Mouse (Mus musculus) c-Kit-positive CD71-negative TER-119-negative erythroid progenitor cells, embryonic 14.5 days (primary cell): ENCODE measurements around the gene Atp5e.

Source experiments
- DNase-seq: peaks from one replicate; pipeline ENCODE4 v3.0.0-alpha.2; 2013; ENCODE audit warnings: low read depth

The Atp5e gene

GRCm38 (mm10) chr2:174446905-174447304 lies 17.0 kb downstream of the Atp5e start:
- no peak for DNase-seq

DNA sequence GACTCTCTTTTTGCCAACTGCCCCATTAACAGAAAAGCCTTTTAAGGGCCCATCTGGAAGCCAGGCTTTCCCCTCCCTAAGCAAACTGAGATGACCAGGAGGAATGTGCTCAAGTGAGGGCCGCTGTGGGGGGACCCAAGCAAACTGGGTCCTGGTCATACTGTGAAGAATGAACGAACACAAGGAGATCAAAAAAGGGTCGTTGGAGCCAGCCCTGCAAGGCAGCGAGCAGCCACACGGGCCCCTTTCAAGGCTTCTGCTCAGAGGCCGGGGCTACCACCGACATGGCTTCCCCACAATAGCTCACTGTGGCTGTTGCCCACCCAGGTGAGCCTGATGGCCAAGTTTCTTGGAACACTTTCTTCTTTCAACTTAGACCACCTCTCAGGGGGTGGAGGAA lies 17.4 kb downstream of the Atp5e start:
- DNase-seq, result no peak

GRCm38 (mm10) chr2:174445018-174445417 lies 18.9 kb downstream of the Atp5e start:
- no peak for DNase-seq

DNA sequence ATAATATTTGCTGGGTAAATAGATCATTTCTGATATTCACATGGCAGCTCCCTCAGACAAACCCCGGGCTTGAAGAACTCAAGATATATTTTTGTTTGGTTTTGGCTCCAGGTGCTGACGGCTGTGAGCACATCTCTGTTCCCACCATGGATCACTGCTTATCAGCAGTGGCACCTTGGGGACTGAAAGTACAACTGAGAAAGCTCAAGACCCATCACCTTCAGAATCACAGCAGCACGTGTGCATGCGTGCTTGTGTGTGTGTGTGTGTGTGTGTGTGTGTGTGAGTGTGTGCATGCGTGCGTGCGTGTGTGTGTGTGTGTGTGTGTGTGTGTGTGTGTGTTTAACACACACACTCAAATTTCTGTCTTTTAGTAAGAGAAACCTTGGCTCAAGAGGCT lies 19.5 kb downstream of the Atp5e start:
- DNase-seq, result no peak

- no peak for DNase-seq
Observed at GRCm38 (mm10) chr2:174443046-174443445, 20.9 kb downstream of the Atp5e start.

- DNase-seq, result no peak
Observed at GRCm38 (mm10) chr2:174442460-174442859, 21.4 kb downstream of the Atp5e start.

DNA sequence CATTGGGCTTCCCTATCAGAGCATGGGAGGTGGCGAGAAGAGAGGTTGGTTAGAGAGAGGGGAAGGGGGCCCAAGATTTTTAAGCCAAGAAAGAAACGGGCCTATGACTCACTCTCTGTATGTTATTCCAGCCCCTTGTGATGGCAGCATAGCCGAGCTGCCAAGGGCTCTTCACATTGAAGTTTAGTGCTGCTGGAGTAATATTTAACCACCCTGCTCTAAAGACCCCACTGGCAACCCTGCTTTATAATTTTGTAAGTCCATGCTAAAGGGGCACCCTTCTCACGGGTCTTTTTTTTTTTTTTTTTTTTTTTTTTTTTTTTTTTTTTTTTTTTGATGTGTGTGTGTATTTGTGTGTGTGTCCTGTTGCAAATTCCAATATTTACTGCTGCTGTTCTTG lies 22.0 kb downstream of the Atp5e start:
- DNase-seq, result no peak

- DNase-seq, result no peak
Observed at GRCm38 (mm10) chr2:174439961-174440360, 23.9 kb downstream of the Atp5e start.

DNA sequence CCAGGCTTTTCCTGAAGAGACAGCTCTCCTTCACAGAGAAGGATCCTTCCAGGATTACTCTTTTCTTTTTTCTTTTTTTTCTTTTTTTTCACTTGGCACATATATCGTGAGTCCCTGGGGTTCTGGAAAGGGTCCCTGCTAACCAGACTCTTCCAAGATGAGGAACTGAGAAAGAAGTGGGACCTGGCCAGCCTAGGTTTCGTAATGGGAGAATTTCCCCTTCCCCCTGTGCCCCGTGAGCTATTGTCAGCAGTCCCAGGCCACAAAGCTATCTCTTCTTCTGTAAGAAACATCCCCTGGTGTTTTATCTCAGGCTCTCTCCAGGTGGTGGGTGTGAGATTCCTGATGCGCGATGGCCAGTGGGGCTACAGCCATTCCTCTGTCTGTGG lies 24.5 kb downstream of the Atp5e start:
- DNase-seq, result no peak

GRCm38 (mm10) chr2:174438737-174439449 lies 25.0 kb downstream of the Atp5e start, which contains the start of gene Ctsz:
Ctsz (minus strand) TSS chr2:174439039.
- DNase-seq, result no peak

GRCm38 (mm10) chr2:174438181-174438580 lies 25.7 kb downstream of the Atp5e start:
- DNase-seq, result no peak

GRCm38 (mm10) chr2:174437697-174437982 lies 26.3 kb downstream of the Atp5e start:
- DNase-seq, result no peak

DNA sequence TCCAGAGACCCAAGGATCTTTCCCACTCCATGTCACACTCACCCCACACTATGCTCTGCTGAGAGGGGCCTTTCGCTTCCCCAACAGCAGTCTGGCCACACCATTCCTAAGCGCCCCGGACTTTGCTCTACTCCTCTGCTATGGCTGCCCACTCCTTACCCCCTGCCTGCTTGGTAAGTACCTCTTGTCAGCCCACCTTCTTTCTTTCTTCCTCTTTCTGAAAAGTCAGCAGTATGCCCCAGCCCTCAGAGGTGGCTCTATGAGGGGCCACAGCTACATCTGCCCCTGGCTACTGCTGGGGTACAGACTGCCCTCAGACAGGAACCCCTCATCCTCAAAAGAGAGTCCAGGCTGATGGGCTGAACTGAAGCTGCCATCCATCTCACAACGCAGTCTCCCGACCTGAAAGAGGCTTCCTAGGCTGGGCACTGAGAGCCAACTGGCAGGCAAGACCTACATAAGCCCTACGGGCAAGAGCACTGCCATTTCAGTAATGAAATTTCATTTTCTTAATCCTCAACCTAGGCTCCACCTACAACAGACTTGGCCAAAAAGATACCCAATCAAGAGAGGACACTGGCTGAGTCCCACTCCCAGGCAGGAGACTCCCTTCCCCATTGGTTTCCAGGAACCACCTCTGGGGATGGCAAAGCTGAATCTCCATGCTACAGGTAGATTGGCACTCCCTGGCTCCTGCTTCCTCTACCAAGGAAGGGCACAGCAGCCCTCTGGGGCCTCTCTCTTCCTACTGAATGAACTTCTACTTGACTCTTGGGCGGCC lies 26.8 kb downstream of the Atp5e start:
- no peak for DNase-seq

- DNase-seq, result no peak
Observed at GRCm38 (mm10) chr2:174436076-174436701, 27.7 kb downstream of the Atp5e start.

- no peak for DNase-seq
Observed at GRCm38 (mm10) chr2:174434943-174435342, 29.0 kb downstream of the Atp5e start.

GRCm38 (mm10) chr2:174428996-174429591 lies 34.8 kb downstream of the Atp5e start:
- DNase-seq, result no peak

DNA sequence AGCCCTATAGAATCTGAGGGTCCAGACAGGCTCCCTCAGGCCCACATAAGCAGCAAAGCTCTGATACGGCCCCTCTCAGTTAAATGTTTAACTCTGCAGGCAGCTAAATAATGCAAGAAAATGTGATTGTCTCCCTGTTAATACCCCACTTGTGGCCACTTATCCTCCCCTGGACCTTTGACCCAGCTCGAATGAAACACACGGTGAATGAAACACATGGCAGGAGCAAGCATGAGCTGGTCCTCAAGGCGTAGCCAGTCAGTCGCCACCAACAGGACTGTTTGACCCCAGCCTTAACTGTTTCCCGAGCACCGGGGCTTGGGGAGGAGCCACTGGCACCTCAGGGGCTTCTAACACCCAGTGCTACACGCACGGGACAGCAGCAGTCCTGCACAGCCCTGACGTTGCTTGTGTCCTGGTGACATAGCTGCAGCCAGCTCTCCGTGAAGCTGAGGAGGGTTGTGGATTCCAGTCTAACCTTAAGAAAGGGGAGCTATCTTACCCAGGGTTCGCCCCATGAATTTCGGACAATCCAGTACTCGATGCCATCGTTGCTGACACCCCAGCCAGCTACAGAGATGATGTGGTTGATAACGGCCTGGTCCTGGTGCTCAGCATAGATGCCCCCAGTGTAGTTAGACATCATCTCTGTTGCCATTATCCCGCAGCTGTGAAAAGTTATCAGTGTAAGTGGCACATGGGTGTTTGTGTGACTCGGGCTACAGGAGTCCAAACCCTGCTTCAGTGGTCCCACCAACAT lies 35.6 kb downstream of the Atp5e start:
- no peak for DNase-seq

DNA sequence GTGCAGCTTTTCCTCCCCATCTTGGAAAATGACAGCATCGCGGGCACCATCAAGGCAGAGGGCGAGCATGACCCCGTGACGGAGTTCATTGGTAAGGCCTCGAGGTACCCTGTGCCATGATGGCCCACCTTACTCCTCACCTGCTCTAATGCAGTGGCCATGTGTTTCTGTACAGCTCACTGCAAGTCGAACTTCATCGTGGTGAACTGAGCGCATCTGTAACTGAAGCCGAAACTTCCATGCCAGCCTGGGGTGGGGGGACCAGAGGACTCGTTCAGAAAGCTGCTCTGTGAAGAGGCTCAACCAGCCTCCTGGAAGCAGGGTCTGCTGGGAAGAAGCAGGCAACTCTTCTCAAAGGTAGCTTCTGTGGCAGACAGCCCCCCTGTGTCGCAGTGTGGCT lies 37.0 kb downstream of the Atp5e start:
- no peak for DNase-seq

- DNase-seq, result no peak
Observed at GRCm38 (mm10) chr2:174424301-174425085, 39.4 kb downstream of the Atp5e start.

DNA sequence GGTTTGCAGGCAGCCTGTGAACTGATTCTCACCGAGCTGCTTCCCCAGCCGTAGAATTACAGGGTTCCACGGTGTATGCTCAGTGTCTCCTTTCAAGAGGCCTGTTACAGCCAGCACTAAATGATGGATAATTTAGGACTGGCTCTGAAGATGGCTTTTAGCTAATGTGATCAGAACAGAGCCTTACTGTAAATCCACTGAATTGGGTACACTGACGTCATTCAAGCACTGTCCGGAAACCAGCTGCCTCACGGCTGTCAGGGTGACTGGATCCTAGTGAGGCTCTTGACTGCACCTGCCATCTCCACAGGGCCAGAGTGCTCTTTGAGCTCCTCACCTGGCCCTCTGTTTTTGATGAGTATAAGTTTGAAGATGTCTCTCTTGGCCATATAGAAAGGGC lies 42.8 kb downstream of the Atp5e start:
- DNase-seq, result no peak

GRCm38 (mm10) chr2:174415731-174416310 lies 48.1 kb downstream of the Atp5e start, which contains the start of gene Nelfcd:
Nelfcd (plus strand) TSS chr2:174415804.
- DNase-seq, result peak; percentile 98
